Mouse (Mus musculus) midbrain, embryonic 13.5 days (tissue): ENCODE results near the gene Bmper. TPM values are rescaled to one million over a fixed set of nuclear protein-coding genes. Genes with fewer than 3 reads are reported as not detected.
A peak's percentile ranks its signal among the peaks of the same experiment; 100 is the strongest.

Source experiments
- ATAC-seq: fragments of 200-750 bp; cut with Nextera tagmentation; 2 replicates; pipeline ENCODE4 v1.8.0; 2017; ENCODE audit warnings: mild to moderate bottlenecking, moderate TSS enrichment, moderate library complexity
- H3K27ac ChIP-seq: fragments of 300-500 bp; sonication (generic); 2 replicates; pipeline ENCODE4 v1.5.1; 2015; ENCODE audit warnings: inconsistent platforms, mild to moderate bottlenecking, moderate library complexity
- H3K27me3 ChIP-seq: fragments of 300-500 bp; sonication (generic); 2 replicates; pipeline ENCODE4 v1.6.1; 2015; ENCODE audit warnings: mild to moderate bottlenecking, inconsistent platforms
- H3K36me3 ChIP-seq: fragments of 300-500 bp; sonication (generic); 2 replicates; pipeline ENCODE4 v1.6.1; 2015; ENCODE audit warnings: mild to moderate bottlenecking, inconsistent platforms
- H3K4me1 ChIP-seq: fragments of 300-500 bp; sonication (generic); replicated peaks from 2 replicates; pipeline ENCODE4 v1.6.1; 2015; ENCODE audit warnings: inconsistent platforms
- H3K4me2 ChIP-seq: fragments of 300-500 bp; sonication (generic); replicated peaks from 2 replicates; pipeline ENCODE4 v1.6.1; 2015; ENCODE audit warnings: moderate library complexity, mild to moderate bottlenecking, inconsistent platforms
- H3K4me3 ChIP-seq: fragments of 300-500 bp; sonication (generic); replicated peaks from 2 replicates; pipeline ENCODE4 v1.5.1; 2015; ENCODE audit warnings: mild to moderate bottlenecking, inconsistent platforms
- H3K9ac ChIP-seq: fragments of 300-500 bp; sonication (generic); replicated peaks from 2 replicates; pipeline ENCODE4 v1.6.1; 2015; ENCODE audit warnings: mild to moderate bottlenecking, inconsistent platforms
- H3K9me3 ChIP-seq: fragments of 300-500 bp; sonication (generic); 2 replicates; pipeline ENCODE4 v1.6.1; 2016; ENCODE audit warnings: mild to moderate bottlenecking, inconsistent platforms
- WGBS: fragments of 180-500 bp; shearing (Covaris S2); methylation state at CpG from one replicate; pipeline ENCODE4 v1.1.7; 2015; 5-methylcytosine and 5-hydroxymethylcytosine counted together
- polyA plus RNA-seq: library from polyadenylated mRNA; unstranded; fragments of >200 nt; fragmentation: Nextera tagmentation; extraction: Ambion mirVana; gene quantifications from 2 replicates; pipeline ENCODE4 v1.2.1, GENCODE M21; 2015

The Bmper gene
- polyA plus RNA-seq, 1 experiment from 2014 or later = 3.8 TPM

GRCm38 (mm10) chr9:23262851-23263250 lies 40.0 kb downstream of the Bmper start:
- ATAC-seq = no peak
- H3K27ac ChIP-seq = no peak overlapping the region
- H3K9me3 ChIP-seq = no peaks in the 10 kb centered on the region
- no peak overlapping the region for H3K4me2 ChIP-seq
- H3K4me1 ChIP-seq = no peaks in the 10 kb centered on the region
- WGBS = 87% methylated on average over 7 of the region's 7 CpGs
- no peaks in the 10 kb centered on the region for H3K36me3 ChIP-seq
- no peak overlapping the region for H3K4me3 ChIP-seq
- no peaks in the 10 kb centered on the region for H3K27me3 ChIP-seq
- H3K9ac ChIP-seq = no peak overlapping the region

- WGBS = 93% methylated on average over 4 of the region's 4 CpGs
- H3K4me1 ChIP-seq = no peaks in the 10 kb centered on the region
- no peak overlapping the region for H3K4me2 ChIP-seq
- H3K4me3 ChIP-seq = no peak overlapping the region
- no peak for ATAC-seq
- no peaks in the 10 kb centered on the region for H3K27me3 ChIP-seq
- no peak overlapping the region for H3K27ac ChIP-seq
- no peaks in the 10 kb centered on the region for H3K9me3 ChIP-seq
- H3K36me3 ChIP-seq = no peaks in the 10 kb centered on the region
- no peak overlapping the region for H3K9ac ChIP-seq
These were observed 41.6 kb downstream of the Bmper start for GRCm38 (mm10) chr9:23264471-23264870.

GRCm38 (mm10) chr9:23268609-23269008 lies 45.7 kb downstream of the Bmper start:
- Histone ChIP-seq H3K4me1 (no peaks in the 10 kb centered on the region), H3K27me3 (no peaks in the 10 kb centered on the region), H3K27ac (no peak overlapping the region), H3K9ac (no peak overlapping the region), H3K4me2 (no peak overlapping the region), H3K36me3 (no peaks in the 10 kb centered on the region), H3K9me3 (no peaks in the 10 kb centered on the region), H3K4me3 (no peak overlapping the region)
- WGBS = 71% methylated on average over 7 of the region's 7 CpGs
- 0 out of 2 replicates have a peak, but pooled peaks have one; percentile 20 for ATAC-seq

- H3K9ac ChIP-seq = no peak overlapping the region
- H3K4me2 ChIP-seq = no peak overlapping the region
- no peaks in the 10 kb centered on the region for H3K9me3 ChIP-seq
- no peaks in the 10 kb centered on the region for H3K36me3 ChIP-seq
- 0 out of 2 replicates have a peak, but pooled peaks have one; percentile 4 for ATAC-seq
- H3K4me3 ChIP-seq = no peak overlapping the region
- no peak overlapping the region for H3K27ac ChIP-seq
- 73% methylated on average over 2 of the region's 2 CpGs for WGBS
- H3K4me1 ChIP-seq = no peaks in the 10 kb centered on the region
- no peaks in the 10 kb centered on the region for H3K27me3 ChIP-seq
These were observed 46.2 kb downstream of the Bmper start for GRCm38 (mm10) chr9:23269087-23269486.

- Histone ChIP-seq H3K27ac (no peak overlapping the region), H3K4me3 (no peak overlapping the region), H3K9ac (no peak overlapping the region), H3K4me1 (no peaks in the 10 kb centered on the region), H3K36me3 (no peaks in the 10 kb centered on the region), H3K9me3 (no peaks in the 10 kb centered on the region), H3K27me3 (no peaks in the 10 kb centered on the region), H3K4me2 (no peak overlapping the region)
- WGBS = 93% methylated on average over 4 of the region's 4 CpGs
- no peak for ATAC-seq
These were observed 53.4 kb downstream of the Bmper start for GRCm38 (mm10) chr9:23276244-23276643.

GRCm38 (mm10) chr9:23284940-23285460 lies 62.1 kb downstream of the Bmper start:
- Histone ChIP-seq H3K4me1 (no peaks in the 10 kb centered on the region), H3K36me3 (no peaks in the 10 kb centered on the region), H3K4me3 (no peak overlapping the region), H3K9me3 (no peaks in the 10 kb centered on the region), H3K27me3 (no peaks in the 10 kb centered on the region), H3K4me2 (no peak overlapping the region), H3K27ac (no peak overlapping the region), H3K9ac (no peak overlapping the region)
- no peak for ATAC-seq
- WGBS = 89% methylated on average over 4 of the region's 4 CpGs

GRCm38 (mm10) chr9:23293574-23293973 lies 70.7 kb downstream of the Bmper start:
- Histone ChIP-seq H3K4me3 (no peak overlapping the region), H3K27me3 (no peaks in the 10 kb centered on the region), H3K27ac (no peak overlapping the region), H3K9me3 (no peaks in the 10 kb centered on the region), H3K36me3 (no peaks in the 10 kb centered on the region), H3K4me2 (no peak overlapping the region), H3K4me1 (no peaks in the 10 kb centered on the region), H3K9ac (no peak overlapping the region)
- 93% methylated on average over 3 of the region's 3 CpGs for WGBS
- no peak for ATAC-seq

GRCm38 (mm10) chr9:23295569-23295968 lies 72.7 kb downstream of the Bmper start:
- ATAC-seq = no peak
- Histone ChIP-seq H3K36me3 (no peaks in the 10 kb centered on the region), H3K27ac (no peak overlapping the region), H3K27me3 (no peaks in the 10 kb centered on the region), H3K4me3 (no peak overlapping the region), H3K4me2 (no peak overlapping the region), H3K9ac (no peak overlapping the region), H3K4me1 (no peaks in the 10 kb centered on the region), H3K9me3 (no peaks in the 10 kb centered on the region)
- 89% methylated on average over 6 of the region's 6 CpGs for WGBS

GRCm38 (mm10) chr9:23297491-23298170 lies 74.8 kb downstream of the Bmper start:
- no peaks in the 10 kb centered on the region for H3K4me1 ChIP-seq
- no peak for ATAC-seq
- no peaks in the 10 kb centered on the region for H3K9me3 ChIP-seq
- H3K4me3 ChIP-seq = no peak overlapping the region
- H3K36me3 ChIP-seq = no peaks in the 10 kb centered on the region
- H3K27me3 ChIP-seq = no peaks in the 10 kb centered on the region
- no peak overlapping the region for H3K9ac ChIP-seq
- H3K27ac ChIP-seq = no peak overlapping the region
- no peak overlapping the region for H3K4me2 ChIP-seq
- 86% methylated on average over 8 of the region's 8 CpGs for WGBS

- Histone ChIP-seq H3K27me3 (no peaks in the 10 kb centered on the region), H3K4me2 (no peak overlapping the region), H3K9ac (no peak overlapping the region), H3K9me3 (no peaks in the 10 kb centered on the region), H3K4me1 (no peaks in the 10 kb centered on the region), H3K36me3 (no peaks in the 10 kb centered on the region), H3K4me3 (no peak overlapping the region), H3K27ac (no peak overlapping the region)
- WGBS = 96% methylated on average over 8 of the region's 8 CpGs
- no peak for ATAC-seq
These were observed 77.5 kb downstream of the Bmper start for GRCm38 (mm10) chr9:23300376-23300775.

GRCm38 (mm10) chr9:23305681-23306080 lies 82.8 kb downstream of the Bmper start:
- no peak overlapping the region for H3K9ac ChIP-seq
- no peak for ATAC-seq

GRCm38 (mm10) chr9:23306226-23306625 lies 83.3 kb downstream of the Bmper start:
- Histone ChIP-seq H3K4me1 (no peaks in the 10 kb centered on the region), H3K9ac (no peak overlapping the region), H3K4me3 (no peak overlapping the region), H3K27me3 (no peaks in the 10 kb centered on the region), H3K4me2 (no peak overlapping the region), H3K9me3 (no peaks in the 10 kb centered on the region), H3K36me3 (no peaks in the 10 kb centered on the region), H3K27ac (no peak overlapping the region)
- no peak for ATAC-seq
- WGBS = 68% methylated on average over 4 of the region's 4 CpGs

More at GRCm38 (mm10) chr9:23305681-23306080, 82.8 kb downstream of the Bmper start:
- Histone ChIP-seq H3K27me3 (no peaks in the 10 kb centered on the region), H3K4me3 (no peak overlapping the region), H3K9me3 (no peaks in the 10 kb centered on the region), H3K4me2 (no peak overlapping the region), H3K36me3 (no peaks in the 10 kb centered on the region), H3K4me1 (no peaks in the 10 kb centered on the region), H3K27ac (no peak overlapping the region)
- 86% methylated on average over 4 of the region's 4 CpGs for WGBS

GRCm38 (mm10) chr9:23307835-23308234 lies 85.0 kb downstream of the Bmper start:
- Histone ChIP-seq H3K4me1 (no peaks in the 10 kb centered on the region), H3K27me3 (no peaks in the 10 kb centered on the region), H3K4me3 (no peak overlapping the region), H3K27ac (no peak overlapping the region), H3K36me3 (no peaks in the 10 kb centered on the region), H3K9ac (no peak overlapping the region), H3K4me2 (no peak overlapping the region), H3K9me3 (no peaks in the 10 kb centered on the region)
- 95% methylated on average over 2 of the region's 2 CpGs for WGBS
- no peak for ATAC-seq
